Mouse (Mus musculus) adrenal gland, postnatal 25 days (tissue): Measurements from ENCODE around the gene Adamts9. TPM values are rescaled to one million over a fixed set of nuclear protein-coding genes. Genes with fewer than 3 reads are reported as not detected.

Source experiments
- DNase-seq: peaks from one replicate; pipeline ENCODE4 v3.0.0; 2021; ENCODE audit warnings: mixed read lengths
- total RNA-seq: library from RNA; stranded (reverse); gene quantifications from 2 replicates; pipeline ENCODE4 v1.2.3, GENCODE M21; 2021

Gene Adamts9
- total RNA-seq, 1 experiment from 2014 or later = 26.1 TPM

- no peak for DNase-seq
Observed at GRCm38 (mm10) chr6:92726121-92726520, 217.2 kb downstream of the Adamts9 start.

GRCm38 (mm10) chr6:92724394-92724793, 218.9 kb downstream of the Adamts9 start:
- DNase-seq = no peak

Other genes starting within 250 kb of the Adamts9 start
- 8.3 and 9.5 TPM in 2 replicates for gene Prickle2, start 237.3 kb downstream of the Adamts9 start, total RNA-seq
- gene A730049H05Rik, start 127.0 kb downstream of the Adamts9 start, total RNA-seq = 3.0 and 4.6 TPM in 2 replicates
- not detected in 2 replicates for gene Gm15737, start 74.1 kb downstream of the Adamts9 start, total RNA-seq